Mouse (Mus musculus) Muller cell, postnatal 12 days (primary cell): Measurements from ENCODE around the gene Gm5901.
"Not testable (repeated sequence)": the region's sequence is repeated elsewhere in the genome, so short reads cannot be mapped to it uniquely, and the experiment has no call there.

Experiments used
- DNase-seq: peaks from one replicate; pipeline ENCODE4 v3.0.0-alpha.2; 2015; ENCODE audit errors: inconsistent ontology term

Gene Gm5901

GRCm38 (mm10) chr7:105374866-105375265 lies at the start of gene Gm5901:
Gm5901 (plus strand) TSS chr7:105375038.
- no peak for DNase-seq

GRCm38 (mm10) chr7:105325302-105325701 lies 49.5 kb upstream of the Gm5901 start:
- DNase-seq = no peak

- no peak for DNase-seq
These were observed 40.8 kb upstream of the Gm5901 start, which contains the start of gene Olfr690 for GRCm38 (mm10) chr7:105334004-105334403. Olfr690 (minus strand) TSS chr7:105334104.

GRCm38 (mm10) chr7:105342170-105342569 lies 32.7 kb upstream of the Gm5901 start, which contains the start of gene Olfr691:
Olfr691 (minus strand) TSS chr7:105342270.
- no peak for DNase-seq

- no peak for DNase-seq
These were observed 32.1 kb upstream of the Gm5901 start for GRCm38 (mm10) chr7:105342752-105343151.

- not testable (repeated sequence) for DNase-seq
These were observed 18.8 kb upstream of the Gm5901 start for GRCm38 (mm10) chr7:105356064-105356463.

GRCm38 (mm10) chr7:105356487-105356886 lies 18.4 kb upstream of the Gm5901 start:
- DNase-seq = not testable (repeated sequence)

- DNase-seq = no peak
These were observed 13.1 kb upstream of the Gm5901 start for GRCm38 (mm10) chr7:105361713-105362112.

- DNase-seq = no peak
These were observed 7.6 kb upstream of the Gm5901 start for GRCm38 (mm10) chr7:105367268-105367667.

GRCm38 (mm10) chr7:105367930-105368329 lies 6.9 kb upstream of the Gm5901 start, which contains the start of gene Olfr692:
Olfr692 (plus strand) TSS chr7:105368230.
- no peak for DNase-seq

GRCm38 (mm10) chr7:105368521-105368920 lies 6.3 kb upstream of the Gm5901 start:
- no peak for DNase-seq

GRCm38 (mm10) chr7:105372912-105373311 lies 1.9 kb upstream of the Gm5901 start:
- no peak for DNase-seq

- DNase-seq = no peak
These were observed 1.3 kb upstream of the Gm5901 start for GRCm38 (mm10) chr7:105373509-105373908.

- no peak for DNase-seq
These were observed 862 bp upstream of the Gm5901 start for GRCm38 (mm10) chr7:105373976-105374375.

- DNase-seq = no peak
These were observed 5.5 kb downstream of the Gm5901 start for GRCm38 (mm10) chr7:105380329-105380728.

GRCm38 (mm10) chr7:105387696-105388095 lies 12.9 kb downstream of the Gm5901 start:
- DNase-seq = no peak

GRCm38 (mm10) chr7:105390236-105390635 lies 15.4 kb downstream of the Gm5901 start:
- no peak for DNase-seq

- no peak for DNase-seq
These were observed 19.8 kb downstream of the Gm5901 start for GRCm38 (mm10) chr7:105394606-105395005.

GRCm38 (mm10) chr7:105395131-105395820 lies 20.4 kb downstream of the Gm5901 start:
- no peak for DNase-seq

GRCm38 (mm10) chr7:105396126-105396525 lies 21.3 kb downstream of the Gm5901 start:
- DNase-seq = no peak

- DNase-seq = peak; percentile 25
These were observed 24.5 kb downstream of the Gm5901 start for GRCm38 (mm10) chr7:105399058-105399934.

GRCm38 (mm10) chr7:105399935-105400624 lies 25.2 kb downstream of the Gm5901 start, which contains the start of gene Fam160a2:
Fam160a2 (minus strand) TSS chr7:105400054.
- peak; percentile 100 for DNase-seq
